Mouse (Mus musculus): Measurements from ENCODE around the gene Arfip1. TPM values are rescaled to one million over a fixed set of nuclear protein-coding genes. Genes with fewer than 3 reads are reported as not detected.
A peak's percentile ranks its signal among the peaks of the same experiment; 100 is the strongest.

The Arfip1 gene
- 10 to 100 TPM; 20.4 to 23.8 (median 20.6) TPM for total RNA-seq (2022)

- DNase-seq (ENCODE audit: low spot score in 2 of 2), result peak; percentile 90 to 93
Observed at GRCm38 (mm10) chr3:84582023-84582912, at the start of gene Arfip1. Arfip1 (minus strand) TSS chr3:84582625.

- DNase-seq (ENCODE audit: low spot score in 2 of 2), result no peak
Observed at GRCm38 (mm10) chr3:84631586-84631985, 49.2 kb upstream of the Arfip1 start.

GRCm38 (mm10) chr3:84622026-84622425 lies 39.6 kb upstream of the Arfip1 start:
- DNase-seq (ENCODE audit: low spot score in 2 of 2), result no peak

GRCm38 (mm10) chr3:84619725-84620124 lies 37.3 kb upstream of the Arfip1 start:
- no peak for DNase-seq (ENCODE audit: low spot score in 2 of 2)

- DNase-seq (ENCODE audit: low spot score in 2 of 2), result no peak
Observed at GRCm38 (mm10) chr3:84619056-84619455, 36.6 kb upstream of the Arfip1 start.

GRCm38 (mm10) chr3:84618627-84619026 lies 36.2 kb upstream of the Arfip1 start:
- DNase-seq (ENCODE audit: low spot score in 2 of 2), result no peak

GRCm38 (mm10) chr3:84615856-84616225 lies 33.4 kb upstream of the Arfip1 start:
- DNase-seq (ENCODE audit: low spot score in 2 of 2), result no peak

- DNase-seq (ENCODE audit: low spot score in 2 of 2), result no peak
Observed at GRCm38 (mm10) chr3:84615050-84615855, 32.8 kb upstream of the Arfip1 start.

- no peak for DNase-seq (ENCODE audit: low spot score in 2 of 2)
Observed at GRCm38 (mm10) chr3:84610183-84610710, 27.8 kb upstream of the Arfip1 start.

GRCm38 (mm10) chr3:84603212-84603611 lies 20.8 kb upstream of the Arfip1 start:
- DNase-seq (ENCODE audit: low spot score in 2 of 2), result no peak

- no peak for DNase-seq (ENCODE audit: low spot score in 2 of 2)
Observed at GRCm38 (mm10) chr3:84602759-84603158, 20.3 kb upstream of the Arfip1 start.

GRCm38 (mm10) chr3:84601870-84602495 lies 19.6 kb upstream of the Arfip1 start:
- no peak for DNase-seq (ENCODE audit: low spot score in 2 of 2)

- DNase-seq (ENCODE audit: low spot score in 2 of 2), result no peak
Observed at GRCm38 (mm10) chr3:84598756-84599155, 16.3 kb upstream of the Arfip1 start.

- DNase-seq (ENCODE audit: low spot score in 2 of 2), result no peak
Observed at GRCm38 (mm10) chr3:84597996-84598734, 15.7 kb upstream of the Arfip1 start.

- no peak for DNase-seq (ENCODE audit: low spot score in 2 of 2)
Observed at GRCm38 (mm10) chr3:84595677-84596234, 13.3 kb upstream of the Arfip1 start.

- DNase-seq (ENCODE audit: low spot score in 2 of 2), result peak; percentile 39 to 45
Observed at GRCm38 (mm10) chr3:84594894-84595676, 12.7 kb upstream of the Arfip1 start.

GRCm38 (mm10) chr3:84593274-84593673 lies 10.8 kb upstream of the Arfip1 start, which contains the start of gene Tigd4:
Tigd4 (plus strand) TSS chr3:84593574.
- DNase-seq (ENCODE audit: low spot score in 2 of 2), result no peak

- no peak for DNase-seq (ENCODE audit: low spot score in 2 of 2)
Observed at GRCm38 (mm10) chr3:84586736-84587135, 4.3 kb upstream of the Arfip1 start.

- DNase-seq (ENCODE audit: low spot score in 2 of 2), result no peak
Observed at GRCm38 (mm10) chr3:84582913-84583276, 470 bp upstream of the Arfip1 start.

GRCm38 (mm10) chr3:84581696-84582022 lies 766 bp downstream of the Arfip1 start:
- DNase-seq (ENCODE audit: low spot score in 2 of 2), result no peak
